Mouse (Mus musculus): ENCODE data around the gene Mndal. TPM values are rescaled to one million over a fixed set of nuclear protein-coding genes. Genes with fewer than 3 reads are reported as not detected.

Mndal gene
- polyA plus RNA-seq (2014; fragmentation: Illumina TruSeq; extraction: RNeasy Lipid Tissue Mini Kit (QIAGEN cat#74804); ENCODE audit: low read depth, low replicate concordance): 85.2 TPM

GRCm38 (mm10) chr1:173941924-173942779, at the start of gene Mndal, which contains the start of gene Ifi203:
Gene Mndal (minus strand): TSS chr1:173942491.
Gene Ifi203 (minus strand): TSS chr1:173942672.

GRCm38 (mm10) chr1:173982694-173983305, 40.5 kb upstream of the Mndal start, which contains the start of gene Ifi202b:
Gene Ifi202b (minus strand): TSS chr1:173982744.

GRCm38 (mm10) chr1:173912548-173913255, 29.6 kb downstream of the Mndal start, which contains the start of gene Ifi211:
Gene Ifi211 (minus strand): TSS chr1:173913046.

Other genes with a start within 250 kb of the Mndal start
- 7.8 TPM for gene Ifi207, start 200.7 kb downstream of the Mndal start, polyA plus RNA-seq (2014; fragmentation: Illumina TruSeq; extraction: RNeasy Lipid Tissue Mini Kit (QIAGEN cat#74804); ENCODE audit: low read depth, low replicate concordance)
- 17.2 TPM for gene Ifi204, start 175.5 kb downstream of the Mndal start, polyA plus RNA-seq (2014; fragmentation: Illumina TruSeq; extraction: RNeasy Lipid Tissue Mini Kit (QIAGEN cat#74804); ENCODE audit: low read depth, low replicate concordance)
- 13.5 TPM for gene Ifi211, start 29.4 kb downstream of the Mndal start, polyA plus RNA-seq (2014; fragmentation: Illumina TruSeq; extraction: RNeasy Lipid Tissue Mini Kit (QIAGEN cat#74804); ENCODE audit: low read depth, low replicate concordance)
- 55.6 TPM for gene Ifi203, start 181 bp upstream of the Mndal start, polyA plus RNA-seq (2014; fragmentation: Illumina TruSeq; extraction: RNeasy Lipid Tissue Mini Kit (QIAGEN cat#74804); ENCODE audit: low read depth, low replicate concordance)
- not detected for gene Ifi202b, start 40.3 kb upstream of the Mndal start, polyA plus RNA-seq (2014; fragmentation: Illumina TruSeq; extraction: RNeasy Lipid Tissue Mini Kit (QIAGEN cat#74804); ENCODE audit: low read depth, low replicate concordance)
- gene Ifi205, start 89.3 kb upstream of the Mndal start, polyA plus RNA-seq (2014; fragmentation: Illumina TruSeq; extraction: RNeasy Lipid Tissue Mini Kit (QIAGEN cat#74804); ENCODE audit: low read depth, low replicate concordance): 14.8 TPM
- gene Olfr433, start 98.2 kb upstream of the Mndal start, polyA plus RNA-seq (2014; fragmentation: Illumina TruSeq; extraction: RNeasy Lipid Tissue Mini Kit (QIAGEN cat#74804); ENCODE audit: low read depth, low replicate concordance): not detected
- gene Olfr432, start 106.7 kb upstream of the Mndal start, polyA plus RNA-seq (2014; fragmentation: Illumina TruSeq; extraction: RNeasy Lipid Tissue Mini Kit (QIAGEN cat#74804); ENCODE audit: low read depth, low replicate concordance): not detected
- gene Olfr430, start 124.1 kb upstream of the Mndal start, polyA plus RNA-seq (2014; fragmentation: Illumina TruSeq; extraction: RNeasy Lipid Tissue Mini Kit (QIAGEN cat#74804); ENCODE audit: low read depth, low replicate concordance): not detected
- not detected for gene Olfr429, start 141.8 kb upstream of the Mndal start, polyA plus RNA-seq (2014; fragmentation: Illumina TruSeq; extraction: RNeasy Lipid Tissue Mini Kit (QIAGEN cat#74804); ENCODE audit: low read depth, low replicate concordance)
- not detected for gene Olfr427, start 154.4 kb upstream of the Mndal start, polyA plus RNA-seq (2014; fragmentation: Illumina TruSeq; extraction: RNeasy Lipid Tissue Mini Kit (QIAGEN cat#74804); ENCODE audit: low read depth, low replicate concordance)
- gene Olfr231, start 178.7 kb upstream of the Mndal start, polyA plus RNA-seq (2014; fragmentation: Illumina TruSeq; extraction: RNeasy Lipid Tissue Mini Kit (QIAGEN cat#74804); ENCODE audit: low read depth, low replicate concordance): not detected
- not detected for gene Olfr424, start 189.0 kb upstream of the Mndal start, polyA plus RNA-seq (2014; fragmentation: Illumina TruSeq; extraction: RNeasy Lipid Tissue Mini Kit (QIAGEN cat#74804); ENCODE audit: low read depth, low replicate concordance)
- not detected for gene Olfr420, start 213.1 kb upstream of the Mndal start, polyA plus RNA-seq (2014; fragmentation: Illumina TruSeq; extraction: RNeasy Lipid Tissue Mini Kit (QIAGEN cat#74804); ENCODE audit: low read depth, low replicate concordance)
- gene Spta1, start 230.3 kb upstream of the Mndal start, polyA plus RNA-seq (2014; fragmentation: Illumina TruSeq; extraction: RNeasy Lipid Tissue Mini Kit (QIAGEN cat#74804); ENCODE audit: low read depth, low replicate concordance): 0.35 TPM